Mouse (Mus musculus) stomach, embryonic 14.5 days (tissue): ENCODE results near the gene Ncr1. TPM values are rescaled to one million over a fixed set of nuclear protein-coding genes. Genes with fewer than 3 reads are reported as not detected.
"Not testable (repeated sequence)": the region's sequence is repeated elsewhere in the genome, so short reads cannot be mapped to it uniquely, and the experiment has no call there.

ENCODE experiments used
- ATAC-seq: fragments of 200-750 bp; cut with Nextera tagmentation; 2 replicates; pipeline ENCODE4 v1.8.0; 2017; ENCODE audit warnings: low read depth, moderate TSS enrichment; ENCODE audit not compliant: insufficient number of reproducible peaks, insufficient read depth, low FRiP score
- H3K27ac ChIP-seq: fragments of 300-500 bp; sonication (generic); 2 replicates; pipeline ENCODE4 v1.5.1; 2014; ENCODE audit warnings: mild to moderate bottlenecking, low read length, moderate library complexity, mixed read lengths
- H3K27me3 ChIP-seq: fragments of 300-500 bp; sonication (generic); 2 replicates; pipeline ENCODE4 v1.6.1; 2014; ENCODE audit warnings: low read length, control low read depth, mixed read lengths; ENCODE audit not compliant: control insufficient read depth, insufficient read depth
- H3K36me3 ChIP-seq: fragments of 300-500 bp; sonication (generic); 2 replicates; pipeline ENCODE4 v1.6.1; 2014; ENCODE audit warnings: mild to moderate bottlenecking, control low read depth, low read length, moderate library complexity, mixed read lengths; ENCODE audit not compliant: control insufficient read depth, insufficient read depth
- H3K4me1 ChIP-seq: fragments of 300-500 bp; sonication (generic); 2 replicates; pipeline ENCODE4 v1.6.1; 2014; ENCODE audit warnings: low read length, control low read depth, mixed read lengths; ENCODE audit not compliant: control insufficient read depth, insufficient read depth
- H3K4me2 ChIP-seq: fragments of 300-500 bp; sonication (generic); replicated peaks from 2 replicates; pipeline ENCODE4 v1.6.1; 2014; ENCODE audit warnings: low read depth, low read length, control low read depth
- H3K4me3 ChIP-seq: fragments of 300-500 bp; sonication (generic); 2 replicates; pipeline ENCODE4 v1.5.1; 2014; ENCODE audit warnings: low read depth, low read length, control low read depth
- H3K9ac ChIP-seq: fragments of 300-500 bp; sonication (generic); replicated peaks from 2 replicates; pipeline ENCODE4 v1.6.1; 2014; ENCODE audit warnings: low read depth, mild to moderate bottlenecking, control low read depth, low read length, moderate library complexity, mixed read lengths
- H3K9me3 ChIP-seq: fragments of 300-500 bp; sonication (generic); 2 replicates; pipeline ENCODE4 v1.6.1; 2016; ENCODE audit warnings: low read depth, low read length, control low read depth; ENCODE audit not compliant: control insufficient read depth
- WGBS: fragments of 180-500 bp; shearing (Covaris S2); extraction: QIAGEN DNeasy Blood & Tissue Kit; methylation state at CpG from one replicate; pipeline ENCODE4 v1.1.7; 2014; 5-methylcytosine and 5-hydroxymethylcytosine counted together
- polyA plus RNA-seq: library from polyadenylated mRNA; unstranded; fragments of >200 nt; fragmentation: Nextera tagmentation; extraction: Ambion mirVana; gene quantifications from 2 replicates; pipeline ENCODE4 v1.2.1, GENCODE M21; 2014

Gene Ncr1
- not detected in 2 replicates for polyA plus RNA-seq

DNA sequence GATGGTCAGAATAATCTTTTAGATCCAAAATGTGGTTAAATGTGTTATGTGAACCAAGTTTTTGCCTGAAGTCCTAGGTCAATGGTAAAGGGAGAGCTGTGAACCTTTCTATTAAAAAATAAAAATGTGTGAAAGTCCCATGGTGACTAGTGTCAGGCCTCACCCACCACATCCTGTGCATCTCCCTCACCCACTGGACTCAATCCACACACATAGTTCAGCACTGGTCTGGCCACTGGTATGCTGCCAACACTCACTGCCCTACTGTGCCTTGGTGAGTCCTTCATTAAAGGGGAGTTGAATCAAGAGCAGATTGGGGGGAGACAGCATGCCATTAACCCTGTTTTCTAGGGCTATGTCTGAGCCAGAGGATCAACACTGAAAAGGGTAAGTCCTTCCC, at the start of gene Ncr1:
Gene Ncr1, plus strand, starts transcription at position 216 of the 400 bp plus-strand sequence.
- Histone ChIP-seq H3K9me3 (no peaks in the 10 kb centered on the region), H3K27me3 (no peaks in the 10 kb centered on the region), H3K27ac (no peak within 1 kb of the TSS), H3K4me3 (no peak within 1 kb of the TSS), H3K4me1 (no peaks in the 10 kb centered on the region), H3K4me2 (no peak within 1 kb of the TSS), H3K9ac (no peak within 1 kb of the TSS), H3K36me3 (no peaks in the 10 kb centered on the region)
- ATAC-seq, result no peak

- no peak overlapping the region for H3K4me2 ChIP-seq
- H3K27me3 ChIP-seq, result no peaks in the 10 kb centered on the region
- ATAC-seq, result no peak
- 73% methylated on average over 5 of the region's 5 CpGs for WGBS
- H3K27ac ChIP-seq, result no peak overlapping the region
- H3K4me1 ChIP-seq, result no peaks in the 10 kb centered on the region
- no peak overlapping the region for H3K9ac ChIP-seq
- H3K9me3 ChIP-seq, result no peaks in the 10 kb centered on the region
- no peak overlapping the region for H3K4me3 ChIP-seq
- H3K36me3 ChIP-seq, result no peaks in the 10 kb centered on the region
Observed at GRCm38 (mm10) chr7:4292638-4293037, 44.9 kb upstream of the Ncr1 start.

DNA sequence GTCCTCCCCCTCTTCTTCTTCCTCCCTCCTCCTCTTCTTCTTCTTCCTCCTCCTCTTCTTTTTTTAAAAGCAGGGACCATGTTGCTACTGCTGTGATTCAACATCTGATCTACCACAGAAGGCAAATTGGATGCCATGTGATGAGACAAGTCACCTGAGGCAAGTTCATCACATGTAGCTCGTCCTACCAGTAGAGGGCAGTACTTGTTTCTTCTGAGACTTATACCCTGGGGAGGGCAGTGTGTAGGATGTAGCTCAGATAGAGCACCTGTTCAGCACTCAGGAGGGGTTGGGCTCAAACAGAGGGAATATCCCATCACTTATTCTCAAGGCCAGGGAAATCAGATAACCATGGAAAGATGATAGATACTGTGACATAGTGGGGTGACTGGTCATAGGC, 40.3 kb upstream of the Ncr1 start:
- H3K27me3 ChIP-seq, result no peaks in the 10 kb centered on the region
- H3K4me3 ChIP-seq, result no peak overlapping the region
- no peak overlapping the region for H3K4me2 ChIP-seq
- H3K9ac ChIP-seq, result no peak overlapping the region
- H3K27ac ChIP-seq, result no peak overlapping the region
- no peak for ATAC-seq
- H3K4me1 ChIP-seq, result no peaks in the 10 kb centered on the region
- 39% methylated on average over 1 of the region's 1 CpGs for WGBS
- no peaks in the 10 kb centered on the region for H3K9me3 ChIP-seq
- no peaks in the 10 kb centered on the region for H3K36me3 ChIP-seq

- no peak overlapping the region for H3K27ac ChIP-seq
- no peak overlapping the region for H3K4me2 ChIP-seq
- no peak overlapping the region for H3K4me3 ChIP-seq
- no peaks in the 10 kb centered on the region for H3K4me1 ChIP-seq
- H3K27me3 ChIP-seq, result no peaks in the 10 kb centered on the region
- no peaks in the 10 kb centered on the region for H3K36me3 ChIP-seq
- no peaks in the 10 kb centered on the region for H3K9me3 ChIP-seq
- H3K9ac ChIP-seq, result no peak overlapping the region
- ATAC-seq, result no peak
Observed at GRCm38 (mm10) chr7:4300166-4300565, 37.4 kb upstream of the Ncr1 start.

DNA sequence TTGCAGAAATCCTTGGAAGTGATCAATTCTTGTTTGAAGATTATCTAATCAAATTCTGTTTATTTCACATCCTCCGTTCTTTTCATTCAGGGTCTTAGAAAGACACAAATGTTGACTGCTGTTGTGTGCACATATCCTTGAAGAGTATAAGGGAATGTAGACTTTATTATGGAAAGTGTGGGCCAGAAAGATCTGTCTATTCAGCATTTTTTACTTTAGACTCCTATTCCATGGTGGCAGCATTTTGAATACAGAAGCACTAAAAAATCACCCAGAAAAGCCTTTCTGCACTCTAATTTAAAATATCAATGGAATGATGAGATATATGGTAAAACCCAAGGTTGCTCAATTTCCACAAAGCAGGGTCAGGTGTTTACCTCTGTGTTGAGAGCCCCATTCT, 34.1 kb upstream of the Ncr1 start:
- ATAC-seq, result no peak
- H3K27me3 ChIP-seq, result no peaks in the 10 kb centered on the region

GRCm38 (mm10) chr7:4313109-4313508, 24.4 kb upstream of the Ncr1 start:
- ATAC-seq, H3K4me3 ChIP-seq, H3K27ac ChIP-seq, H3K4me2 ChIP-seq, H3K27me3 ChIP-seq, H3K9ac ChIP-seq, H3K9me3 ChIP-seq, H3K36me3 ChIP-seq, H3K4me1 ChIP-seq: not testable (repeated sequence)
- 79% methylated on average over 2 of the region's 2 CpGs for WGBS

More for the DNA sequence above, 34.1 kb upstream of the Ncr1 start:
- H3K4me3 ChIP-seq, result no peak overlapping the region
- no peak overlapping the region for H3K4me2 ChIP-seq
- no peak overlapping the region for H3K27ac ChIP-seq
- H3K4me1 ChIP-seq, result no peaks in the 10 kb centered on the region
- no peak overlapping the region for H3K9ac ChIP-seq
- no peaks in the 10 kb centered on the region for H3K9me3 ChIP-seq
- no peaks in the 10 kb centered on the region for H3K36me3 ChIP-seq
- 77% methylated on average over 1 of the region's 1 CpGs for WGBS

DNA sequence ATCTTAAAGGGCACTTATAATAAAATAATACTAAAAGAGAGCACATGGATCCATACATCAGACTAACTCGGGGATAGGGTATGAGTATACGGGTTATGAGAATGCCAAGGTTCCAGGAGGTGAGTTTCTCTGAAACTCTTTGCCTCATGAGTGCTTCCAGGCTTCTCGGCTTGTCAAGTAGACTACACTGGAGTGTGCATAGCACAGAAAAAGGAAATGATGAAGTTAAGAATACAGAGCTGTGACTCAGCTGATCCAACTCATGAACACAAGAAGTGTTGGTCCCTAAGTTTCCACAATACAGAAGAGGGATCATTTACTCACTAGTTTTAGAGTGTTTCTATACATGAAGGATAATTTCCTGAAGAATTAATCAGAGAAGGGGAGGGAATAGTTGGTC, 24.0 kb upstream of the Ncr1 start:
- H3K4me2 ChIP-seq, H3K9ac ChIP-seq, H3K36me3 ChIP-seq, H3K9me3 ChIP-seq, H3K4me3 ChIP-seq, ATAC-seq, H3K27ac ChIP-seq, H3K4me1 ChIP-seq, H3K27me3 ChIP-seq: not testable (repeated sequence)
- WGBS, result 87% methylated on average over 3 of the region's 3 CpGs

DNA sequence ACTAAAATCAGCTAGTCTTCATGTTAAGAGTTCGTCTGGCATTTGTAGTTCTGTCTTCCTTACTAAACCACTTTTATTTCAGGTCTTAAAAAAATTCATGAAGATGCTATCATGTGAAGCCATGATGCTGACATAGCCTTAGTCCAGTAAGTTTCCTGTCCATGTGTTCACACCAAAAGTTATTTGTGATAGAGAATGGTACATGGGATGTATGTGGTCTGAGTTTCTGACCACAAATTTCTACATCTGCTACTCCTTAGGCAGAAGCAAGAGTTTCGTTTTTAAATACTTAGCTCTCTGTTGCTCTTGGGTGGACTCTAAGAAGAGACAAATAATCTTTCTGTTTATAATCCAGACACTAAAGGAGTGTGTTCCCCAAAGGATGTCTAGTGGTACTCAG, 14.2 kb upstream of the Ncr1 start:
- Histone ChIP-seq H3K36me3 (no peaks in the 10 kb centered on the region), H3K27ac (no peak overlapping the region), H3K9me3 (no peaks in the 10 kb centered on the region), H3K4me1 (no peaks in the 10 kb centered on the region), H3K4me2 (no peak overlapping the region), H3K4me3 (no peak overlapping the region), H3K9ac (no peak overlapping the region), H3K27me3 (no peaks in the 10 kb centered on the region)
- ATAC-seq, result no peak
- WGBS, result 73% methylated on average over 2 of the region's 2 CpGs

- Histone ChIP-seq H3K9me3 (no peaks in the 10 kb centered on the region), H3K27me3 (no peaks in the 10 kb centered on the region), H3K36me3 (no peaks in the 10 kb centered on the region), H3K4me2 (no peak overlapping the region), H3K27ac (no peak overlapping the region), H3K9ac (no peak overlapping the region), H3K4me1 (no peaks in the 10 kb centered on the region), H3K4me3 (no peak overlapping the region)
- WGBS, result 77% methylated on average over 7 of the region's 7 CpGs
- ATAC-seq, result no peak
Observed at GRCm38 (mm10) chr7:4373521-4373920, 36.0 kb downstream of the Ncr1 start.
